Mouse (Mus musculus) testis, adult 2 months (tissue): ENCODE results near the gene Cetn3. TPM values are rescaled to one million over a fixed set of nuclear protein-coding genes. Genes with fewer than 3 reads are reported as not detected.

Experiments used
- H3K27ac ChIP-seq: fragments of 200-500 bp; 2 replicates; pipeline ENCODE4 v1.5.1; 2012; ENCODE audit warnings: low read depth, low read length; ENCODE audit not compliant: control insufficient read depth, insufficient read depth
- H3K27me3 ChIP-seq: fragments of 200-500 bp; 2 replicates; pipeline ENCODE4 v1.6.1; 2012; ENCODE audit warnings: mild to moderate bottlenecking, low read length, moderate library complexity; ENCODE audit not compliant: control insufficient read depth, insufficient read depth
- H3K36me3 ChIP-seq: fragments of 200-500 bp; 2 replicates; pipeline ENCODE4 v1.6.1; 2012; ENCODE audit warnings: mild to moderate bottlenecking, low read length; ENCODE audit not compliant: control insufficient read depth, insufficient read depth
- H3K4me1 ChIP-seq: fragments of 200-500 bp; 2 replicates; pipeline ENCODE4 v1.6.1; 2012; ENCODE audit warnings: low read length; ENCODE audit not compliant: control insufficient read depth, insufficient read depth
- H3K4me3 ChIP-seq: fragments of 200-500 bp; 2 replicates; pipeline ENCODE4 v1.5.1; 2012; ENCODE audit warnings: low read depth, mild to moderate bottlenecking, low read length, moderate library complexity, mixed read lengths; ENCODE audit not compliant: control insufficient read depth
- CTCF ChIP-seq: fragments of 200-500 bp; IDR thresholded peaks from 2 replicates; pipeline ENCODE4 v1.5.1; 2012; ENCODE audit warnings: low read depth, mild to moderate bottlenecking, inconsistent platforms, low read length, moderate library complexity; ENCODE audit not compliant: control insufficient read depth, insufficient read depth, insufficient replicate concordance
- POLR2A ChIP-seq: fragments of 200-500 bp; IDR thresholded peaks from 2 replicates; pipeline ENCODE4 v1.6.1; 2012; ENCODE audit warnings: low read depth, mild to moderate bottlenecking, inconsistent platforms, low read length, moderate library complexity; ENCODE audit not compliant: control insufficient read depth
- polyA plus RNA-seq: library from polyadenylated mRNA; depleted of rRNA; stranded (reverse); fragments of >200 nt; gene quantifications from 2 replicates; pipeline ENCODE4 v1.2.3, GENCODE M21; 2012; rRNA removed

The Cetn3 gene
- polyA plus RNA-seq: 22.5 and 26.4 TPM in 2 replicates

DNA sequence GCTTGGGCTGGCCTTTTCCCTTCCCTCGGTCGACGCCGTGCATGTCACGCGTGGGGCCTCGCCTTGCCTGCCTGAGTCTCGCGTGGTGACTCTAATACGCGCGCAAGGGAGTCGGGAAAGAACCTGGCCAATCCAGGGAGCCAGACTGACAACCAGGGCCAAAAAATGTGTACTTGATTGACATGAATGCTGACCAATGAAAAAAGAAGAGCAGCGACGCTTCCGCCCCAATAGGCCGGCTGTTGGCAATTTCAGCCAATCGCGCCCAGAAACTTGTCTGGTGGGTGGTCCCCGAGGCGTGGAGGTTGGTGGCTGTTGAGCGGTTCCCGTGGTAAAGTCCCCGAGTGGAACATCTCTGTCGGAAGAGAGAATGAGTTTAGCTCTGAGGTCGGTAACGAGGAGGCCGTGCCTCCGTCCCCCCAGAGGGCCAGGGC is at the start of gene Cetn3:
Gene Cetn3 (plus strand): TSS at position 107 of the 434 bp plus-strand sequence.
- H3K4me3 ChIP-seq: peak within 1 kb of the TSS; percentile 95
- no peaks in the 10 kb centered on the region for H3K27me3 ChIP-seq
- TF ChIP-seq CTCF (no peak), POLR2A (peak; percentile 49; the same call in 1 of the 2 replicates)
- peaks cover 2% of the 10 kb centered on the region; the same call in 1 of the 2 replicates for H3K4me1 ChIP-seq
- H3K36me3 ChIP-seq: no peaks in the 10 kb centered on the region; the same call in 1 of the 2 replicates
- peak within 1 kb of the TSS; percentile 99 for H3K27ac ChIP-seq

DNA sequence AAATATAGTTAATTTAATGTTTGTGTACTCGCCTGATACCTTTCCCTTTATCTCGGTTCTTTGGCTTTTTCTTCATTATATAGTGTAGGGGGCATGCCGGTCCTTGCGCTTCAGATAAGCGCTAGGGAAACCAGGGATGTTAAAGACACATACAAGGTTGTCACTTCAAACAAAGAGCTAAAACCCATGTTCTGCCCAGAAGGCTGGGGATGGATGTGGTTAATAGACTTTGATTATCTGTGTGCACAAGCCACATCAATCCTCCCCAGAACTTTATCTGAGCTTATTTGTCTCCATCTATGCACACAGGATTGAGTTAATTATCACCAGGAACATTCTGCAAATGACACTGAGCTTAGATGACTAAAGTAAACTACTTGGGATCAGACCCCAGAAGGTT is 46.3 kb upstream of the Cetn3 start:
- no peak overlapping the region for H3K4me3 ChIP-seq
- no peaks in the 10 kb centered on the region for H3K4me1 ChIP-seq
- no peaks in the 10 kb centered on the region for H3K36me3 ChIP-seq
- H3K27ac ChIP-seq: no peak overlapping the region
- TF ChIP-seq CTCF: no peak
- TF ChIP-seq POLR2A: no peak
- H3K27me3 ChIP-seq: no peaks in the 10 kb centered on the region

DNA sequence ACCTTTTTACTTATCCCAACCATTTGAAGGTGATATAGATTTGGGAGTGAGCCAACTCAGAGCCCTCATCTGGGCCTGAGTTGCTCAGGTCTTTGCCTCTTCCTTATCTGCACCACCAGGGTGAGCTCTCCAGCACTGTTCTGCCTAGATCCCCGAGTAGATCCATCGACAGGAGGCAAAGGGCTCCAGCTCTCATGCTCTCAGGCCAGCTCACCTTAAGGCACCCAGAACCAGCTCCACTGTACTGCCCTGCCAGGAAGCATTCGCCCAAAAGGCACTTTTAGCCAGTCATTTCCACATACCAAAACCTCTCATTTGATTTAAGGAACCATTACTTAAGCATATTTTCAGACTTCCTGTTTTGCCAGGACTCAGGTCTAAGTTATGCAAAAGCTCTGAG is 42.0 kb upstream of the Cetn3 start:
- Histone ChIP-seq H3K36me3 (no peaks in the 10 kb centered on the region), H3K27me3 (no peaks in the 10 kb centered on the region), H3K4me3 (no peak overlapping the region), H3K27ac (no peak overlapping the region), H3K4me1 (no peaks in the 10 kb centered on the region)
- TF ChIP-seq POLR2A (no peak), CTCF (no peak)

DNA sequence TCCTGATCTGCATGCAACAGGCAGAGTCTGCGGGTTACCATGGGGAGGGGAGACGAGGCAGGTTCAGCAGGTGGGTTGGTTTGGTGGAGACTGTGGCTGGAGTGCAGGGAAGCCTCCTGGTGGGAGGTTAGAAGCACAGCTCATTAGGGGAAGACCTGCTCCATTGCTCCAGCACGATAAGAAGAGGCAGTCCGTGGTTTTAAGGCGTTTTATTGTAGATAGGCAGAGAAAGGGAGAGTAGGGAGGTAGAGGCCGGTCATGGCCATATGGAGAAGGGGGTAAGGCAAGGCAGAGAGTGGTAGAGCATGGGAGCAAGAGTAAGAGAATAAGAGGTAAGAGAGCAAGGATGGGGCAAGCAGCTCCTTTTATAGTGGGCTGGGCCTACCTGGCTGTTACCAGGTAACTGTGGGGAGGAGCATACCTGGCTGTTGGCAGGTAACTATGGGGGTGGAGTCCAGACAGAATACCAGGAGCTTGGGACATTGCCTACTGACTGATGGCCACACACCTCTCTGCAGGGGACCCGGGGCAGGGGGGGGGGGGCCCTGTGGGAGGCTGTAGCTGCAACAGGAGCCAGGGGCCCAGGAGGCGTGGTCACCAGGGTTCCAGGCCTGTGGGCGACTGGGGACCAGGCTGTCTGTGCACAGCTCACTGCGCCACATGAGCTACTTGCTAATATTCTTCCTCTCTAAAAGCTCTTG is 39.3 kb upstream of the Cetn3 start:
- Histone ChIP-seq H3K4me3 (no peak overlapping the region), H3K27ac (no peak overlapping the region), H3K27me3 (no peaks in the 10 kb centered on the region), H3K36me3 (no peaks in the 10 kb centered on the region), H3K4me1 (no peaks in the 10 kb centered on the region)
- TF ChIP-seq POLR2A (no peak), CTCF (no peak)

DNA sequence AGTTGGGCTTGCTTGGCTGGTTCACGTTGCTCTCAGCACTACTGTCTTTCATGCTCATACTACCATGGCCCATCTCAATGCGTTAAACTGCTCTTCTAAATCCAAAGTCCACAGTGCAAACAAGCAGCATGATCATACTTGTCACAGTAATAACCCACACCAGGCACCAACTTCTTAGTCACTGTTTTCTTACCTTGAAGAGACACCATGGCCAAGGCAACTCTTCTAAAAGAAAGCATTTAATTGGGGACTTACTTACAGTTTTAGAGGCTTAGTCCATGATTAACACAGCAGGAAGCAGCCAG is 38.8 kb upstream of the Cetn3 start:
- TF ChIP-seq CTCF: no peak
- H3K4me1 ChIP-seq: no peaks in the 10 kb centered on the region
- H3K27me3 ChIP-seq: no peaks in the 10 kb centered on the region
- H3K27ac ChIP-seq: no peak overlapping the region
- H3K36me3 ChIP-seq: no peaks in the 10 kb centered on the region
- H3K4me3 ChIP-seq: no peak overlapping the region

DNA sequence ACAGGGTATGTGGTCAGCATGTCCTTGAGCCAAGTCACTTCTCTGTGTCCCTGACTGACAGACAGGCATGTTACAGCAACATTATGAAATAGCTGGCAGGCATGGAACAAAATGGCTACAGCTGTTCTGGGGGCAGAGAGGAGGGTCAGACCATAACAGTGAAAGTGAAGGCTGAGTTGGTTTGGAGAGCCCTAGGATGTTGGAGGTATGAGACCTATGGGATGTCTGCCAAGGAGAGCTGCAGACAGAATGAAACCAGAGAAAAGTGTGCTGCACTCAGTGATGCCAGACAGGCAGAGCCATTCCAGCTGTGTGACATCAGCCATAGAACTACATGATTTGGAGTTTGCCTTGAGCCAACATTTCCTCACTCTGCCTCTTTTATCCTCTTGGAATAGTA is 28.0 kb upstream of the Cetn3 start:
- TF ChIP-seq CTCF (no peak), POLR2A (no peak)
- Histone ChIP-seq H3K4me3 (no peak overlapping the region), H3K4me1 (no peaks in the 10 kb centered on the region), H3K27me3 (no peaks in the 10 kb centered on the region), H3K27ac (no peak overlapping the region), H3K36me3 (no peaks in the 10 kb centered on the region)

DNA sequence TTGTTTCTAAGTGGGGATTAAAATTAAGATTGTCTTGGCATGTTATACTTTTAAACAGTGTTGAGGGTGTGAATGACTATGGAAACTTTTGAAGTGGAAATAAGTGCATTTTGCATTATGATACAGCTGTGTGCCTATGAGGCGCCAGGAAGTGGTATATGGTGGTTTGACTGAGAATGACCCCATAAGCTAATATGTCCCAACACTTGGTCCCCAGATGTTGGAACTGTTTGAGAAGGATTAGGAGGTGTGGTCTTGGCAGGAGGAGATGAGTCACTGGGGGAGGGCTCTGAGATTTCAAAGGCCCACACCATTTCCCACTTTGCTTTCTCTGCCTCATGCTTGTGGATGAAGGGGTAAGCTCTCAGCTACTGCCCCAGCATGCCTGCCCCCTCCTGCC is 27.6 kb upstream of the Cetn3 start:
- H3K27me3 ChIP-seq: no peaks in the 10 kb centered on the region
- TF ChIP-seq POLR2A: no peak
- no peak for TF ChIP-seq CTCF
- H3K4me1 ChIP-seq: no peaks in the 10 kb centered on the region
- H3K36me3 ChIP-seq: no peaks in the 10 kb centered on the region
- no peak overlapping the region for H3K4me3 ChIP-seq
- H3K27ac ChIP-seq: no peak overlapping the region

DNA sequence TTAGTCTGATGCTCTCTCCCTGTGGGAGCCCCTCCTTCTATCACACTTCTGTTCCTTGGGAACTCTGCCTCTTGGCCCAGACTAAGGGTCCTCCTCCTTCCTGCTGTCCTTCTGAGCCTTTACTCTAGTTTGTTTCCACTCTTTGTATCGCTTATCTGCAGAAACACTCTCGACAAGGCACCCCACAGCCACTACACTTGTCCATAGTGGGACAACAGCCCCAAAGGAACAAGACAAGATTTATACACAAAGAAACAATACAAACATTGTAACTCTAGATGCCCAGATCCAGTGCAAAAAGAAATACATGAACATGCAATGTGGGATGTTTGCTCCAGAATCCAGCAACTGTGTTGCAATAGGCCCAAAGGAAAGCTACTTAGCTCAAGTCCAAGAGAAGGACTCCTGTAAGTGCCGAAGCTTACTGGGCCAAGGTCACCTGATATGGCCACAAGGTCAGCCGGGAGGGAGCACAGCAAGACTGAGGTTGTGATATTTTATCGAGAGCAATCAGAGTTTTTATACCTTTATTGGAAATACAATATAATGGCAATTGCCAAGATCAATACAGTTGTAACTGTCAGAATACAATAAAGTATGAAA is 25.7 kb upstream of the Cetn3 start:
- no peak for TF ChIP-seq CTCF
- no peak for TF ChIP-seq POLR2A
- Histone ChIP-seq H3K27ac (no peak overlapping the region), H3K36me3 (no peaks in the 10 kb centered on the region), H3K4me1 (no peaks in the 10 kb centered on the region), H3K4me3 (no peak overlapping the region), H3K27me3 (no peaks in the 10 kb centered on the region)
